Mouse (Mus musculus) liver, embryonic 11.5 days (tissue): ENCODE data around the gene Xlr5a. TPM values are rescaled to one million over a fixed set of nuclear protein-coding genes. Genes with fewer than 3 reads are reported as not detected.
"Not testable (repeated sequence)": the region's sequence is repeated elsewhere in the genome, so short reads cannot be mapped to it uniquely, and the experiment has no call there.

Experiments used
- ATAC-seq: fragments of 200-750 bp; cut with Nextera tagmentation; replicated peaks from 2 replicates; pipeline ENCODE4 v1.8.0; 2017; ENCODE audit warnings: moderate number of reproducible peaks, mild to moderate bottlenecking, moderate TSS enrichment, moderate library complexity; ENCODE audit not compliant: low FRiP score
- DNase-seq: peaks from one replicate; pipeline ENCODE4 v3.0.0-alpha.2; 2017; ENCODE audit warnings: low spot score
- H3K27ac ChIP-seq: fragments of 300-500 bp; sonication (generic); 2 replicates; pipeline ENCODE4 v1.5.1; 2014; ENCODE audit warnings: mild to moderate bottlenecking, low read depth, low read length, control low read depth
- H3K27me3 ChIP-seq: fragments of 300-500 bp; sonication (generic); replicated peaks from 2 replicates; pipeline ENCODE4 v1.6.1; 2014; ENCODE audit warnings: low read length, mixed read lengths; ENCODE audit not compliant: control insufficient read depth, insufficient read depth
- H3K36me3 ChIP-seq: fragments of 300-500 bp; sonication (generic); 2 replicates; pipeline ENCODE4 v1.6.1; 2014; ENCODE audit warnings: mild to moderate bottlenecking, low read length, moderate library complexity, mixed read lengths; ENCODE audit not compliant: control insufficient read depth, insufficient read depth
- H3K4me1 ChIP-seq: fragments of 300-500 bp; sonication (generic); replicated peaks from 2 replicates; pipeline ENCODE4 v1.6.1; 2014; ENCODE audit warnings: low read length, mixed read lengths; ENCODE audit not compliant: control insufficient read depth, insufficient read depth
- H3K4me2 ChIP-seq: fragments of 300-500 bp; sonication (generic); 2 replicates; pipeline ENCODE4 v1.6.1; 2014; ENCODE audit warnings: mild to moderate bottlenecking, control low read depth, moderate library complexity
- H3K4me3 ChIP-seq: fragments of 300-500 bp; sonication (generic); 2 replicates; pipeline ENCODE4 v1.5.1; 2014; ENCODE audit warnings: low read depth, low read length, control low read depth
- H3K9ac ChIP-seq: fragments of 300-500 bp; sonication (generic); 2 replicates; pipeline ENCODE4 v1.6.1; 2014; ENCODE audit warnings: low read depth, low read length, control low read depth
- H3K9me3 ChIP-seq: fragments of 300-500 bp; sonication (generic); 2 replicates; pipeline ENCODE4 v1.6.1; 2016; ENCODE audit warnings: low read length, inconsistent platforms, mixed read lengths; ENCODE audit not compliant: control insufficient read depth
- WGBS: fragments of 180-500 bp; shearing (Covaris S2); extraction: QIAGEN DNeasy Blood & Tissue Kit; methylation state at CpG from one replicate; pipeline ENCODE4 v1.1.7; 2014; 5-methylcytosine and 5-hydroxymethylcytosine counted together
- polyA plus RNA-seq: library from polyadenylated mRNA; unstranded; fragments of >200 nt; fragmentation: Nextera tagmentation; extraction: Ambion mirVana; gene quantifications from 2 replicates; pipeline ENCODE4 v1.2.1, GENCODE M21; 2014

Xlr5a gene
- polyA plus RNA-seq, 1 experiment from 2014 or later = not detected

GRCm38 (mm10) chrX:73096941-73097508 lies 195.8 kb downstream of the Xlr5a start, which contains the start of gene Xlr3a:
Gene Xlr3a (minus strand): TSS chrX:73097095.
- not testable (repeated sequence) for H3K27me3 ChIP-seq, H3K4me3 ChIP-seq, DNase-seq, H3K9me3 ChIP-seq, H3K9ac ChIP-seq, ATAC-seq, H3K4me1 ChIP-seq, H3K4me2 ChIP-seq, H3K27ac ChIP-seq, H3K36me3 ChIP-seq
- 70% methylated on average over 13 of the region's 13 CpGs for WGBS

- ATAC-seq, H3K9me3 ChIP-seq, DNase-seq, H3K4me2 ChIP-seq, H3K4me3 ChIP-seq, H3K4me1 ChIP-seq, H3K9ac ChIP-seq, H3K27me3 ChIP-seq, H3K36me3 ChIP-seq, H3K27ac ChIP-seq: not testable (repeated sequence)
- WGBS = 61% methylated on average over 17 of the region's 19 CpGs
These were observed 210.3 kb downstream of the Xlr5a start, which contains the start of gene Xlr4a for GRCm38 (mm10) chrX:73082267-73083055. Gene Xlr4a (minus strand): TSS chrX:73082478.

- DNase-seq, H3K4me2 ChIP-seq, H3K4me1 ChIP-seq, H3K27ac ChIP-seq, H3K9me3 ChIP-seq, H3K4me3 ChIP-seq, H3K9ac ChIP-seq, H3K36me3 ChIP-seq, ATAC-seq: not testable (repeated sequence)
- H3K27me3 ChIP-seq = peaks cover 11% of the 10 kb centered on the region
- no CpG with 5 or more reads among the region's 5 CpGs for WGBS
These were observed 225.9 kb downstream of the Xlr5a start for GRCm38 (mm10) chrX:73066765-73067312.

- H3K36me3 ChIP-seq = no peaks in the 10 kb centered on the region
- H3K4me2 ChIP-seq = peak within 1 kb of the TSS; percentile 41
- H3K9me3 ChIP-seq = no peaks in the 10 kb centered on the region
- no peak for DNase-seq
- no peak within 1 kb of the TSS for H3K9ac ChIP-seq
- peaks cover 11% of the 10 kb centered on the region for H3K27me3 ChIP-seq
- H3K27ac ChIP-seq = no peak within 1 kb of the TSS
- no peak for ATAC-seq
- no peak within 1 kb of the TSS for H3K4me3 ChIP-seq
- H3K4me1 ChIP-seq = no peaks in the 10 kb centered on the region
- WGBS = 27% methylated on average over 7 of the region's 7 CpGs
These were observed 228.4 kb downstream of the Xlr5a start, which contains the start of gene Pnma3 for GRCm38 (mm10) chrX:73064415-73064793. Gene Pnma3 (plus strand): TSS chrX:73064787.

- peak overlapping the region; percentile 41 for H3K4me2 ChIP-seq
- no peak overlapping the region for H3K9ac ChIP-seq
- ATAC-seq = no peak
- 32% methylated on average over 24 of the region's 24 CpGs for WGBS
- DNase-seq = no peak
- H3K27ac ChIP-seq = no peak overlapping the region
- no peak overlapping the region for H3K4me3 ChIP-seq
- no peaks in the 10 kb centered on the region for H3K4me1 ChIP-seq
- H3K27me3 ChIP-seq = peaks cover 11% of the 10 kb centered on the region
- H3K36me3 ChIP-seq = no peaks in the 10 kb centered on the region
- no peaks in the 10 kb centered on the region for H3K9me3 ChIP-seq
These were observed 229.0 kb downstream of the Xlr5a start for GRCm38 (mm10) chrX:73063512-73064414.

GRCm38 (mm10) chrX:73062323-73062722 lies 230.5 kb downstream of the Xlr5a start:
- no peak overlapping the region for H3K9ac ChIP-seq
- H3K4me2 ChIP-seq = no peak overlapping the region
- no peak overlapping the region for H3K27ac ChIP-seq
- H3K27me3 ChIP-seq = peaks cover 11% of the 10 kb centered on the region
- DNase-seq = no peak
- 45% methylated on average over 5 of the region's 5 CpGs for WGBS
- H3K4me3 ChIP-seq = no peak overlapping the region
- no peaks in the 10 kb centered on the region for H3K9me3 ChIP-seq
- no peaks in the 10 kb centered on the region for H3K36me3 ChIP-seq
- ATAC-seq = no peak
- H3K4me1 ChIP-seq = no peaks in the 10 kb centered on the region

- peaks cover 11% of the 10 kb centered on the region for H3K27me3 ChIP-seq
- no peak for ATAC-seq
- no peak for DNase-seq
- no peak overlapping the region for H3K27ac ChIP-seq
- WGBS = 59% methylated on average over 1 of the region's 1 CpGs
- no peak overlapping the region for H3K4me3 ChIP-seq
- H3K36me3 ChIP-seq = no peaks in the 10 kb centered on the region
- H3K4me1 ChIP-seq = no peaks in the 10 kb centered on the region
- no peaks in the 10 kb centered on the region for H3K9me3 ChIP-seq
- H3K9ac ChIP-seq = no peak overlapping the region
- no peak overlapping the region for H3K4me2 ChIP-seq
These were observed 231.2 kb downstream of the Xlr5a start for GRCm38 (mm10) chrX:73061528-73061927.
